Mouse (Mus musculus): ENCODE measurements at regions not wholly inside any gene's neighbourhood (a gene's known extent, or its start where the extent isn't known, plus 50 kb on each side); places are given as distances from the start of the nearest gene placed in this dataset.

DNA sequence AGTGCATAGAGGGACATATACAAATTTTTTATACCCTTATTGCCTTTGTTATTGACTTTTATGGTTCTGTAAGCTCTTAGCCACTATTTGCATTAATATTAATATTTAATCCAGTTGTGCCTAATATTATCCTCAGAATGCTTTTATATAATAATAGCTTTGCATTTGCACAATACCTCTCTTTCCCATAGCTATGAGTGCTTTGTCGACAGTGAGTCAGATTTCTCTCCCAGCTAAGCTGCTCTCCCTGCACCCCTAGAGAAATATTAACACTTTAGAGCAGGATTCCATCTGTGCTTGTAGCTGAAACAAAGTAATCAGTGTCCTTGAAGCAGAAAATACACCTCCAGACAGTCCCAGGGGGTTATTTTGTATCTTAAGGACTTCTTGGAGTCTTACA, 288.6 kb upstream of the Arglu1 start:
- Histone ChIP-seq H3K27ac (no peak overlapping the region), H3K4me1 (replicated peaks; ENCODE audit: insufficient read depth, low read length) (no peaks in the 10 kb centered on the region), H3K9me3 (replicated peaks; ENCODE audit: low read length) (no peaks in the 10 kb centered on the region), H3K4me3 (replicated peaks; ENCODE audit: low read depth, low read length) (no peak overlapping the region), H3K4me2 (ENCODE audit: low read length) (no peak overlapping the region), H3K27me3 (ENCODE audit: insufficient read depth, low read length) (no peaks in the 10 kb centered on the region), H3K9ac (ENCODE audit: low read depth, low read length) (no peak overlapping the region), H3K36me3 (ENCODE audit: insufficient read depth, low read length) (no peaks in the 10 kb centered on the region)
- TF ChIP-seq CTCF (IDR thresholded peaks at IDR 0.05; ENCODE audit: low read depth): no peak
- WGBS: 39% methylated on average over 1 of the region's 1 CpGs
- ATAC-seq (replicated peaks; ENCODE audit: low FRiP score, low read depth): no peak
- DNase-seq (ENCODE audit: low spot score): no peak

- Histone ChIP-seq H3K27me3 (ENCODE audit: insufficient read depth, low read length) (no peaks in the 10 kb centered on the region), H3K27ac (no peak overlapping the region), H3K36me3 (ENCODE audit: insufficient read depth, low read length) (no peaks in the 10 kb centered on the region), H3K4me2 (ENCODE audit: low read length) (no peak overlapping the region), H3K9ac (ENCODE audit: low read depth, low read length) (no peak overlapping the region), H3K9me3 (replicated peaks; ENCODE audit: low read length) (no peaks in the 10 kb centered on the region), H3K4me1 (replicated peaks; ENCODE audit: insufficient read depth, low read length) (no peaks in the 10 kb centered on the region), H3K4me3 (replicated peaks; ENCODE audit: low read depth, low read length) (no peak overlapping the region)
- no peak for ATAC-seq (replicated peaks; ENCODE audit: low FRiP score, low read depth)
- no peak for DNase-seq (ENCODE audit: low spot score)
- no peak for TF ChIP-seq CTCF (IDR thresholded peaks at IDR 0.05; ENCODE audit: low read depth)
- 62% methylated on average over 6 of the region's 6 CpGs for WGBS
Observed at GRCm38 (mm10) chr8:8973769-8974168, 283.4 kb upstream of the Arglu1 start.

DNA sequence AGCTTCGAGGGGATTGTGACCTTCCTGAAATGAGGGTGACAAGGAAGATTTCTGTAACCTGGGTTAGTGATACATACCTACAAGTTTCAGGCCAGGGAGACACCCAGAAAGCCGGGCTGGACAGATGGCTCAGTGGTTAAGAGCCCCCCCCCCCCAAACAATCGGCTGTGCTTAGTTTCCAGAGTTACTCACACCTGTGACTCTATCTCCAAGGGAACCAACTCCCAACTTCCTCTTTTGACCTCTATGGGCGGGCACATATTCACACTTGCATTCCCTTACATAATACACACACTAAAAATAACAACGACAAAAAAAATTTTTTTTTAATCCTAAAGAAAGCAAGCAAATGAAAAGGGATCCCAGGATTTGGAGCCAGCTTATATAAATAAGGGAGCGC, 283.0 kb upstream of the Arglu1 start:
- Histone ChIP-seq H3K4me1 (replicated peaks; ENCODE audit: insufficient read depth, low read length) (no peaks in the 10 kb centered on the region), H3K36me3 (ENCODE audit: insufficient read depth, low read length) (no peaks in the 10 kb centered on the region), H3K27ac (no peak overlapping the region), H3K9ac (ENCODE audit: low read depth, low read length) (no peak overlapping the region), H3K4me2 (ENCODE audit: low read length) (no peak overlapping the region), H3K9me3 (replicated peaks; ENCODE audit: low read length) (no peaks in the 10 kb centered on the region), H3K27me3 (ENCODE audit: insufficient read depth, low read length) (no peaks in the 10 kb centered on the region), H3K4me3 (replicated peaks; ENCODE audit: low read depth, low read length) (no peak overlapping the region)
- WGBS: 56% methylated on average over 6 of the region's 6 CpGs
- ATAC-seq (replicated peaks; ENCODE audit: low FRiP score, low read depth) (no peak), DNase-seq (ENCODE audit: low spot score) (no peak)
- TF ChIP-seq CTCF (IDR thresholded peaks at IDR 0.05; ENCODE audit: low read depth): no peak

GRCm38 (mm10) chr8:8970776-8971175, 280.5 kb upstream of the Arglu1 start:
- no peak for DNase-seq (ENCODE audit: low spot score)
- 77% methylated on average over 5 of the region's 5 CpGs for WGBS
- TF ChIP-seq CTCF (IDR thresholded peaks at IDR 0.05; ENCODE audit: low read depth): no peak

GRCm38 (mm10) chr8:8970346-8970745, 280.0 kb upstream of the Arglu1 start:
- Histone ChIP-seq H3K4me3 (replicated peaks; ENCODE audit: low read depth, low read length) (no peak overlapping the region), H3K4me2 (ENCODE audit: low read length) (no peak overlapping the region), H3K27ac (no peak overlapping the region), H3K36me3 (ENCODE audit: insufficient read depth, low read length) (no peaks in the 10 kb centered on the region), H3K27me3 (ENCODE audit: insufficient read depth, low read length) (no peaks in the 10 kb centered on the region), H3K9me3 (replicated peaks; ENCODE audit: low read length) (no peaks in the 10 kb centered on the region), H3K4me1 (replicated peaks; ENCODE audit: insufficient read depth, low read length) (no peaks in the 10 kb centered on the region), H3K9ac (ENCODE audit: low read depth, low read length) (no peak overlapping the region)
- TF ChIP-seq CTCF (IDR thresholded peaks at IDR 0.05; ENCODE audit: low read depth): no peak
- WGBS: 82% methylated on average over 5 of the region's 5 CpGs
- DNase-seq (ENCODE audit: low spot score): no peak
- no peak for ATAC-seq (replicated peaks; ENCODE audit: low FRiP score, low read depth)

More at GRCm38 (mm10) chr8:8970776-8971175, 280.5 kb upstream of the Arglu1 start:
- Histone ChIP-seq H3K9ac (ENCODE audit: low read depth, low read length) (no peak overlapping the region), H3K4me1 (replicated peaks; ENCODE audit: insufficient read depth, low read length) (no peaks in the 10 kb centered on the region), H3K27me3 (ENCODE audit: insufficient read depth, low read length) (no peaks in the 10 kb centered on the region), H3K4me3 (replicated peaks; ENCODE audit: low read depth, low read length) (no peak overlapping the region), H3K4me2 (ENCODE audit: low read length) (no peak overlapping the region), H3K9me3 (replicated peaks; ENCODE audit: low read length) (no peaks in the 10 kb centered on the region), H3K36me3 (ENCODE audit: insufficient read depth, low read length) (no peaks in the 10 kb centered on the region), H3K27ac (no peak overlapping the region)
- ATAC-seq (replicated peaks; ENCODE audit: low FRiP score, low read depth): no peak

GRCm38 (mm10) chr8:8969112-8969950, 279.0 kb upstream of the Arglu1 start:
- H3K9me3 ChIP-seq (replicated peaks; ENCODE audit: low read length): no peaks in the 10 kb centered on the region
- H3K36me3 ChIP-seq (ENCODE audit: insufficient read depth, low read length): no peaks in the 10 kb centered on the region
- DNase-seq (ENCODE audit: low spot score) (no peak), ATAC-seq (replicated peaks; ENCODE audit: low FRiP score, low read depth) (no peak)
- no peaks in the 10 kb centered on the region for H3K4me1 ChIP-seq (replicated peaks; ENCODE audit: insufficient read depth, low read length)
- no peak overlapping the region for H3K4me3 ChIP-seq (replicated peaks; ENCODE audit: low read depth, low read length)
- WGBS: 82% methylated on average over 21 of the region's 21 CpGs
- H3K27ac ChIP-seq: no peak overlapping the region
- no peak for TF ChIP-seq CTCF (IDR thresholded peaks at IDR 0.05; ENCODE audit: low read depth)
- H3K9ac ChIP-seq (ENCODE audit: low read depth, low read length): no peak overlapping the region
- H3K27me3 ChIP-seq (ENCODE audit: insufficient read depth, low read length): no peaks in the 10 kb centered on the region
- no peak overlapping the region for H3K4me2 ChIP-seq (ENCODE audit: low read length)

All from kidney, postnatal 0 days (tissue).